Mouse (Mus musculus) CD4-positive, CD25-positive, alpha-beta regulatory T cell, adult 9 weeks (primary cell): ENCODE measurements around the gene Lamb1. TPM values are rescaled to one million over a fixed set of nuclear protein-coding genes. Genes with fewer than 3 reads are reported as not detected.

Source experiments
- polyA plus RNA-seq: library from polyadenylated mRNA; unstranded; fragments of 100-300 nt; shearing (Covaris generic); gene quantifications from one replicate; pipeline ENCODE4 v1.2.1, GENCODE M21; 2017

Lamb1 gene
- polyA plus RNA-seq = not detected

DNA sequence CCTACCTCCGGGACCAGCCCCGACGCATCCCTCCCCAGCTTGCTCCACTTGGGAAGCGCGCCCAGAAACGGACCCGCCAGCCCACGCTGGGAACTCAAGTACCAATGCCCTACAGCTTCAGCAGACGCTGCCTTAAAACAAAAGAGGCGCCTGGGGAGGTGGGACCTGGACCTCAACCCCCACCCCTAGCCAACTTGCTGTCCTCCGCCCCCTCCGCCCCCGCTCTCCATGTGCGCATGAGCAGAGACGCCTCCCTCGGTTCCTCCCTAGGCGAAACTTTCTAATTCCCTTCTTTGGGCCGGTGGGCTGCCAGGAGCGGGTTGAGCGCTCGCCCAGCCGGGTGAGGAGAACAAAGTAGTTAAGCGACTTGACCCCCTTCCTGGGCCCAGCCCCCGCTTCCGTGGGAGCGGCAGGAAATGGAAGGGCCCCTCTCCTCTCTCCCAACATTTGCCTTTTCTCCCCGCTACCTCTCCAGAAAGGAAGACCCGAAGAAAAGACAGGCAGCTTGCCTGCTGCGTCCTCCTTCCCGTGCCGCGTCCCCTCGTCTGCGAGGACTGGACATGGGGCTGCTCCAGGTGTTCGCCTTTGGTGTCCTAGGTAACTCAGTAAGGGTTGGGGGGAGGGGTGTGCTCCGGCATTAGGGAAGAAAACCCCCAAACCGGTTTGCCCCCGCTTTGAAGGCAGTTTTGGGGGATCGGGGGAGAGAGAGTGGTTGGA, at the start of gene Lamb1:
Gene Lamb1, plus strand, starts transcription at position 230 of the 717 bp plus-strand sequence.

DNA sequence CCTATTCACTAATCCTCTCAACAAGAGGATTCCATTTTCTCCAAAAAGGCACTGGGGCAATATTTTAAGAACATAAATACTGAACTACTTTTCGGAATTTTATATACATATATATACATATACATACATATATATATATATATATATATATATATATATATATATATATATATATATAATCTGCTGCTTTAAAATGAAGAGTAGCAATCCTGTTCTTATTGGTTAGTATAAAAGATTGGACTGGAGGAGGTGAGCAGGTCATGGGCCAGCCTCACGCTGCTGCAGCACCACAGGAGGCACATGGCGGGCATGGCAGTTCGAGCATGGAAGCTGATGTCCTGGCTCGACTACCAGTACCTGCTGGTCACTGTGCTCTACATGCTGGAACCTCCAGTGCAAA, 24.6 kb upstream of the Lamb1 start, which contains the start of gene Gm6993:
Gene Gm6993, plus strand, starts transcription at position 301 of the 400 bp plus-strand sequence.

DNA sequence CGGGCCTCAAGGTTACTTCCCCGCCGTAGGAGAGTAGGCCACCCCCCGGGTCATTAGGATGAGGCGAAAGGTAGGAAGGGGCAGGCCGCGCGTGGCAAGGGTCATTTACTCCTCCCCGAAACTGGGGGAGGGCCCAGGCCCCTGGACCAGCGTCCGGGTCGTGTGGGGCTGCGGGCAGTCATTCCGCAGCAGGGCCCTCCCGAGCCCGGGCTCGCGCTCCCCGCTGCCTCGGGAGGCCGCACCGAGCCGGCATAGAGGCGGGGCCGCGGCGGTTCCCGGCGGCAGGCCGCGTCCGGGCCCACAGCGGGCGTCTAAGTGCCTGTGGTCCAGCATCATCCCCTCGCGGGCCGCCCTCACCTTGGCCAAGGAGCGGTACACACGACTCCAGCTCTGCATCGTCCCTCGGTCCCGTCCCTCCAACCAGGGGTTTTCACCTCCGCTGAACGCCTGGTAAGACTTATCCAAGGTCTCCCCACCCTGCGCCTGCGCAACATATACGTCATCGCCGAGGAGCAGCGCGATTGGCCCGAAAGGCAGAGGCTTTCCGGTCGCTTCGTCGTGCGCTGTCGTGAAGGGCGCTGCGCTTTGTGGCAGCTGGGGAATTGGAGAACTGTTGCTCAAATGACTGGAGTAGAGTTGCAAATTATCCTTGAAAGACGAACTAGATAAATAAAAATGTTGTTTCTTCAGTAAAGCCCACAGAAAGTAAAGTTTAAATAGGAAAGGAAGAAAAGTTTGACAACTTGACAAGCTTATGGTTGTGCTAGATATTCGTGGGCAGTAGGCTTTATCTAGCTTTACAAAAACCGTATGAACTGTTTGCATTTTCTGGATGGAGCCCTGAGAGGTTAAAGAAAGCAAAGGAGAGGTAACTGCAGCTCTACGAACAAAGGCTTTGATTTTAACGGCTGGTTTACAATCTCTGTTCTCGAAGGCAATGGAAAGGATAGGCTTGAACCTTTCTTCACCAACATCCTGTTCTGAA, 86.2 kb downstream of the Lamb1 start, which contains the start of gene Dld:
Gene Dld, minus strand, starts transcription at position 510 of the 985 bp plus-strand sequence.

Other genes with a start within 250 kb of the Lamb1 start
- gene Fam110c, start 191.4 kb upstream of the Lamb1 start, polyA plus RNA-seq = 0.26 TPM
- gene Gm6993, start 24.5 kb upstream of the Lamb1 start, polyA plus RNA-seq = not detected
- 102 TPM for gene Dld, start 86.2 kb downstream of the Lamb1 start, polyA plus RNA-seq
- not detected for gene Slc26a3, start 125.6 kb downstream of the Lamb1 start, polyA plus RNA-seq
- gene Cbll1, start 234.4 kb downstream of the Lamb1 start, polyA plus RNA-seq = 41.0 TPM